Mouse (Mus musculus): Measurements from ENCODE around the gene Slc2a5.

The Slc2a5 gene

GRCm38 (mm10) chr4:150140346-150140745 lies 21.3 kb downstream of the Slc2a5 start:
- DNase-seq (ENCODE audit: low read depth, low spot score) = no peak

- peak; percentile 89 for DNase-seq (ENCODE audit: low read depth, low spot score)
These were observed 25.2 kb downstream of the Slc2a5 start for GRCm38 (mm10) chr4:150144242-150144641.

GRCm38 (mm10) chr4:150146286-150146685 lies 27.2 kb downstream of the Slc2a5 start:
- DNase-seq (ENCODE audit: low read depth, low spot score) = no peak

- DNase-seq (ENCODE audit: low read depth, low spot score) = peak; percentile 76
These were observed 32.0 kb downstream of the Slc2a5 start for GRCm38 (mm10) chr4:150151045-150151444.

- no peak for DNase-seq (ENCODE audit: low read depth, low spot score)
These were observed 33.4 kb downstream of the Slc2a5 start for GRCm38 (mm10) chr4:150152483-150152882.

- DNase-seq (ENCODE audit: low read depth, low spot score) = peak; percentile 82
These were observed 36.2 kb downstream of the Slc2a5 start for GRCm38 (mm10) chr4:150155301-150155700.

- peak; percentile 93 for DNase-seq (ENCODE audit: low read depth, low spot score)
These were observed 36.6 kb downstream of the Slc2a5 start for GRCm38 (mm10) chr4:150155731-150156130.

GRCm38 (mm10) chr4:150157348-150157882 lies 38.3 kb downstream of the Slc2a5 start:
- no peak for DNase-seq (ENCODE audit: low read depth, low spot score)

- no peak for DNase-seq (ENCODE audit: low read depth, low spot score)
These were observed 40.4 kb downstream of the Slc2a5 start for GRCm38 (mm10) chr4:150159458-150159857.

GRCm38 (mm10) chr4:150162561-150163169 lies 43.6 kb downstream of the Slc2a5 start:
- DNase-seq (ENCODE audit: low read depth, low spot score) = peak; percentile 85

GRCm38 (mm10) chr4:150164875-150165274 lies 45.8 kb downstream of the Slc2a5 start:
- DNase-seq (ENCODE audit: low read depth, low spot score) = peak; percentile 86

GRCm38 (mm10) chr4:150168406-150168805 lies 49.3 kb downstream of the Slc2a5 start:
- no peak for DNase-seq (ENCODE audit: low read depth, low spot score)

GRCm38 (mm10) chr4:150172107-150172506 lies 53.0 kb downstream of the Slc2a5 start:
- no peak for DNase-seq (ENCODE audit: low read depth, low spot score)

- peak; percentile 84 for DNase-seq (ENCODE audit: low read depth, low spot score)
These were observed 54.2 kb downstream of the Slc2a5 start for GRCm38 (mm10) chr4:150173281-150173680.

GRCm38 (mm10) chr4:150174027-150174426 lies 54.9 kb downstream of the Slc2a5 start:
- peak; percentile 67 for DNase-seq (ENCODE audit: low read depth, low spot score)

GRCm38 (mm10) chr4:150176535-150176934 lies 57.5 kb downstream of the Slc2a5 start:
- DNase-seq (ENCODE audit: low read depth, low spot score) = peak; percentile 87

- DNase-seq (ENCODE audit: low read depth, low spot score) = no peak
These were observed 58.0 kb downstream of the Slc2a5 start for GRCm38 (mm10) chr4:150177122-150177521.

- no peak for DNase-seq (ENCODE audit: low read depth, low spot score)
These were observed 59.0 kb downstream of the Slc2a5 start for GRCm38 (mm10) chr4:150178131-150178530.

- no peak for DNase-seq (ENCODE audit: low read depth, low spot score)
These were observed 62.2 kb downstream of the Slc2a5 start for GRCm38 (mm10) chr4:150181304-150181703.

- DNase-seq (ENCODE audit: low read depth, low spot score) = peak; percentile 58
These were observed 69.2 kb downstream of the Slc2a5 start for GRCm38 (mm10) chr4:150188236-150188635.

GRCm38 (mm10) chr4:150192199-150192598 lies 73.1 kb downstream of the Slc2a5 start:
- DNase-seq (ENCODE audit: low read depth, low spot score) = no peak
